Mouse (Mus musculus) heart, postnatal 0 days (tissue): ENCODE measurements at regions not wholly inside any gene's neighbourhood (a gene's known extent, or its start where the extent isn't known, plus 50 kb on each side); places are given as distances from the start of the nearest gene placed in this dataset.

Experiments
- CTCF ChIP-seq: IDR thresholded peaks from 2 replicates; pipeline ENCODE4 v1.5.1; 2016; ENCODE audit warnings: antibody characterized with exemption, control low read depth, low read depth
- EP300 ChIP-seq: IDR thresholded peaks from 2 replicates; pipeline ENCODE4 v1.6.1; 2016; ENCODE audit warnings: antibody characterized with exemption, low read depth

GRCm38 (mm10) chr6:98514376-98514775 lies 171.8 kb upstream of the Gm765 start:
- no peak for TF ChIP-seq CTCF
- no peak for TF ChIP-seq EP300
